Mouse (Mus musculus) lung, adult 18-20 months (tissue): ENCODE measurements around the gene Mecr.
A peak's percentile ranks its signal among the peaks of the same experiment; 100 is the strongest.

Experiments used
- DNase-seq, 2 experiments: peaks; one replicate each; pipeline ENCODE4 v3.0.0; 2022; ENCODE audit warnings: mixed read lengths in 2 of 2

Mecr gene

DNA sequence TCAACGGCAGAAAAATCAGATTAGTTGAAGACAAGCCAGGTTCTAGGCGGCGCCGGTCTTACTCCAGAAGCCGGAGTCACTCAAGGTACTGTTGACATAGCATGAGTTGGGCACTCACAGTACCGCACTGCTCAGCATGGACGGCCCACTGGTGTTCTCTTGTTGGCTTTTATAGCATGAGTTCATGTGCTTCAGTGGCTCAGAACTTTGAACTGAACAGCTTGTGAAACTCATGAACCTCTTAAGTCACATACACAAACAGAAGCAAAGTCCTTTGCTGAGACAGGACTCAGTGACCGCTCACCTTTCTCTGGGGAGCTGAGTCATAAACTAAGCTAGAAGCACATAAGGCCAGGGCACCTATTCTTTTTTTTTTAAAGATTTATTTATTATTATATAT lies 54.5 kb downstream of the Mecr start:
- DNase-seq: peak; percentile 80 to 87

- no peak for DNase-seq
Observed at GRCm38 (mm10) chr4:131898503-131899179, 55.4 kb downstream of the Mecr start.

DNA sequence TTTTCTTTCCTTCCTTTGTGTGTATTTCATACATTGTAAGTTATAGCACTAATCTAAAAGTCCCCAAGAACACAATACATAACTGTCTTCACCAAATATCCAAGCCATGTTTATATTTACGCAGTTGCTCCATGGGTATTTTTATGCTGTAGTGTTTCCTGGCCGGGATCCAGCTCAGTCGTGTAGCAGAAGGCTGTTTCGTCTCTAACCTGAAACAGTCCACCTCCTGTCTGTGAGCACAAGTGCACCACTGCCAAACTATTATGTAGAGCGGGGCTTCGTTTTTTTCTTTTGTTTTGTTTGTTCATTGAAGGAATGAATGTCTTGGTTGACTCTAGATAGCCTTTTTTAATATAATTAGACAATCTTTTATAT lies 55.9 kb downstream of the Mecr start:
- no peak for DNase-seq

GRCm38 (mm10) chr4:131901090-131901489 lies 57.8 kb downstream of the Mecr start:
- no peak for DNase-seq

DNA sequence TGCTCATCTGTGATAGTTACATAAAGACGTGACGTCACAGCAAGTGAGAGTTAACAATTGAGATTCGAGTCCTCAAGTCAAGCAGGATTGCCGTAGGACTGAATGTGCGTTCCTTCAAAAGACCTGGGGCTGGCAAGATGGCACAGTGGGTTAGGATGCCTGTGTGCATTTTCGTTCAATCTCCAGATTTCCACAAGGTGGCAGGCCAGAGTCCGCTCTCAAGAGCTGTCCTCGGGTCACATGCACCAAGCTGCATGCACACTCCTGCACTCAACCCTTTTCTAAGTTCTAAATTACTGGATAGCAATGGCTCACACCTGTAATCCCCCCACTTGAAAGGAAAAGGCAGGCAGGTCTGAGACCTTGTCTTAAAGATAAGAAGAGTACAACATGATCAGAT lies 61.2 kb downstream of the Mecr start:
- peak in 1 of 2 experiments; percentile 49 for DNase-seq

GRCm38 (mm10) chr4:131906423-131906822 lies 63.2 kb downstream of the Mecr start:
- peak; percentile 61 to 74 for DNase-seq

GRCm38 (mm10) chr4:131907912-131908311 lies 64.6 kb downstream of the Mecr start:
- no peak for DNase-seq

DNA sequence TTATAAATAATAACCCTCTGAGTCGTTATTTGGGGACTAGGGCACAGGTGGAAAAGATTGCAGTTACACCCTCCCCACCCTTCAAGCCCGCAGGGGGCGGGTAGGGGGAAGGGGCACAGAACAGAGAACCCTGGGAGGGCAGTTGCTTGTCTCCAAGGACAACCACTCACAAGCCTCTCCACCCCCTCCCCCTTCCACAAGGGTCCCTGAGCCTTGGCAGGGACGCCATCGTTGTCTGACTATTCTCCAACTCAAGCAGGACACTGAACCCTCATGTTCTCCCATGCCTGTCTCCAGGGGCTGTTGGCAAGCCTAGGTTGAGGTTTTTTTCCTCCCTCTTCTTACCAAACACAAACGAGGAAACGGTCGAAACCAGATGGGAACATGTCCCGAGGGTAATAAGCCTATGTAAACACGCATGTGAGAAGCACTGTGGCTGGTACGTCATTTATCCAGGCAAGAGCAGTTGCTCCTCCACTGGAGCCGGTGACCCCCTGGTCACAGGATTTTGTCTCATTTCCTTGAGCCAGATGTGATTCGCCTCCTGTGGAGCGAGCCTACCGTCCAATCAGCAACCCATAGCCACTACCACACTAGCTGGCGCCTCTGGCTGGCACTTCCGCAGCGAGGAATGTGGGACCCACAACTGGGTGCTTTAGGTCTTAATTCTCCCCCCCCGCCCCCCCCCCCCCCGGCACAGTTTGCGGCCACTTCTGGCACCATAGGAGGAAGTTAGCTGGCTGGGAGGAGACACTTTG lies 67.1 kb downstream of the Mecr start:
- peak; percentile 44 to 71 for DNase-seq

- no peak for DNase-seq
Observed at GRCm38 (mm10) chr4:131911521-131911920, 68.3 kb downstream of the Mecr start.

GRCm38 (mm10) chr4:131913526-131913925 lies 70.3 kb downstream of the Mecr start:
- peak; percentile 64 to 76 for DNase-seq

DNA sequence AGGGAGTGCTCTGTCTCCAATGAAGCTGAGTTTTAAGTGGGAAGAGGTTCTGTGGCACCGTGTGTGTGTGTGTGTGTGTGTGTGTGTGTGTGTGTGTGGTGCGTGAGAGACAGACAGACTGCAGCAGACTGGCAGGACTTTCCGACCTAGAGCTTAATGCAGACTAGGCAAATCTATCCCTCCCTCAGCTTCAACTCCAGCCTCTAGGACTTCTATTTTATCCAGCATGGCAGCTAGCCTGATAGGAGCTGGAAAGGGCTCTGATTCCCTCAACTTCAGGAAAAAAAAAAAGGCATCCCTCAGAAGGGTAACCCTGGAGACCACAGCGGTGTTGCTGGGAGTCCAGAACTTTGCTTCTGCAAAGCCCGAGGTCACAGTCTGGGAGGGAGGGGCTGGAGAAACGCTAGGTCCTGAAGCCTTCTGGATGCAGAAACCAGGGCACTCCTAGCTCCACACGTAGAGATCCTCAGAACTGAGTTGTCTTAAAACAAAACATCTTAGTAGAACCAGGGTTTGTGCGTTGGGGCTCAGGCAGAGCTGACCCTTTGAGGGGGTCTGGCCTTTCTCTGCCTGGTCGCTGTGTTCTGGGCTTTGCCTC lies 70.9 kb downstream of the Mecr start:
- no peak for DNase-seq

- DNase-seq: no peak
Observed at GRCm38 (mm10) chr4:131914891-131915469, 71.7 kb downstream of the Mecr start.

DNA sequence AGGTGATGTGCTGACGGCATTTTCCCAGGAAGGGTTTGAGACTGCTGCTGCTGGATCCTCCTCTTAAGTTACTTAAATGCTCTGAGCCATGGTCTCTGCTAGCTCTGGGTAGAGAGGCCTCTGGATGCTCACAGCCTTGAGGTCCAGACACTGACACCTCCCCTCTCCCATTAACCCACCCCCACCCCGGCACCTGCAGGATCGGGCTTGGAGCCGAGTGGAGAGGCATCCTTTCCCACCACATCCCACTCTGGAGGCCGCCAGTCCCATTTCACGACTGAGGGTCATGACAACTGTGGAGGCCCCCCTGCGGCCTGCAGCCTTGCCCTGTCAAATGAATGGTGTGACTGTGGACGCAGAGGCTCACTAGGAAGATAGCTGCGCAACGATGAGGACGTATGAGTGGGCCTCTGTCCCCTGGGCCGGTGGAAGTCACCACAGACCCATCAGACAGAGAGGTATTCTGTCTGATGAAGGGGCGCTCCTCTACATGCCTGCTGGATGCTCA lies 72.6 kb downstream of the Mecr start:
- no peak for DNase-seq

GRCm38 (mm10) chr4:131916425-131916824 lies 73.2 kb downstream of the Mecr start:
- peak; percentile 78 to 88 for DNase-seq

- no peak for DNase-seq
Observed at GRCm38 (mm10) chr4:131917010-131917555, 73.8 kb downstream of the Mecr start.
